Mouse (Mus musculus) cerebellum, adult 2 months (tissue): ENCODE results near the gene Dgcr2. TPM values are rescaled to one million over a fixed set of nuclear protein-coding genes. Genes with fewer than 3 reads are reported as not detected.

Experiments
- DNase-seq, 2 experiments: peaks; one replicate each; pipeline ENCODE4 v3.0.0; 2021
- H3K27ac ChIP-seq: fragments of 200-500 bp; 2 replicates; pipeline ENCODE4 v1.5.1; 2012; ENCODE audit warnings: low read length, control low read depth, inconsistent platforms; ENCODE audit not compliant: insufficient read depth
- H3K27me3 ChIP-seq: fragments of 200-500 bp; 2 replicates; pipeline ENCODE4 v1.6.1; 2012; ENCODE audit warnings: inconsistent platforms, mild to moderate bottlenecking, low read length, moderate library complexity; ENCODE audit not compliant: control insufficient read depth, insufficient read depth
- H3K4me1 ChIP-seq: fragments of 200-500 bp; 2 replicates; pipeline ENCODE4 v1.6.1; 2011; ENCODE audit warnings: low read length; ENCODE audit not compliant: control insufficient read depth, insufficient read depth
- H3K4me3 ChIP-seq: fragments of 200-500 bp; replicated peaks from 2 replicates; pipeline ENCODE3; 2011; ENCODE audit warnings: mild to moderate bottlenecking, low read depth, low read length, control low read depth; ENCODE audit not compliant: insufficient read depth
- CTCF ChIP-seq: fragments of 200-500 bp; IDR thresholded peaks from 2 replicates; pipeline ENCODE4 v1.5.1; 2011; ENCODE audit warnings: low read depth, mild to moderate bottlenecking, control low read depth, low read length, moderate library complexity, borderline replicate concordance; ENCODE audit not compliant: insufficient read depth
- POLR2A ChIP-seq: fragments of 200-500 bp; IDR thresholded peaks from 2 replicates; pipeline ENCODE4 v1.6.1; 2011; ENCODE audit warnings: low read length, control low read depth, borderline replicate concordance; ENCODE audit not compliant: insufficient read depth
- WGBS: fragments of 180-500 bp; shearing (Covaris S2); methylation state at CpG from one replicate; pipeline ENCODE4 v1.1.7; 2018; 5-methylcytosine and 5-hydroxymethylcytosine counted together
- polyA plus RNA-seq: library from polyadenylated mRNA; depleted of rRNA; stranded (reverse); fragments of >200 nt; gene quantifications from 2 replicates; pipeline ENCODE4 v1.2.3, GENCODE M21; 2012

The Dgcr2 gene
- polyA plus RNA-seq, 1 experiment, result 145 TPM

DNA sequence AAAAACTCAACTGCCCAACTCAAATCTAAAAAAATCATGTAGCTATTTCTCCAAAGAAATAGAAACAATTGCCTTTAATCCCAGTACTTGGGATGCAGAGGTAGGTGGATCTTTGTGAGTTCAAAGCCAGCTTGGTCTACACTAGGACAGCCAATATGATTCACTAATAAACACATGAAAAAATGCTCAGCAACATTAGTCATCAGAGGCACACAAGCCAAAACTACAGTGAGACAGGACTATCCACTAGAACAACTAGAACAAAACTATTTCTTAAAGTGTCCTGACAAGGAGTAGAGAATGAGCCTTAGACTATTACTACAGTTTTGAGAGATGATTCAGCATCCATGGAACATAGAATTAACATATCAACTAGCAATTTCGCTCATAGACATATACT, 22.3 kb downstream of the Dgcr2 start:
- H3K4me3 ChIP-seq, result no peak overlapping the region
- TF ChIP-seq POLR2A, result no peak
- TF ChIP-seq CTCF, result no peak
- DNase-seq, result no peak
- H3K27me3 ChIP-seq, result no peaks in the 10 kb centered on the region
- peaks cover 29% of the 10 kb centered on the region for H3K4me1 ChIP-seq
- 98% methylated on average over 1 of the region's 1 CpGs for WGBS
- no peak overlapping the region for H3K27ac ChIP-seq

GRCm38 (mm10) chr16:17875174-17875573, 23.2 kb downstream of the Dgcr2 start:
- peak; percentile 40 to 64 for DNase-seq
- peaks cover 26% of the 10 kb centered on the region for H3K4me1 ChIP-seq
- H3K27me3 ChIP-seq, result no peaks in the 10 kb centered on the region
- 29% methylated on average over 4 of the region's 4 CpGs for WGBS
- no peak overlapping the region for H3K4me3 ChIP-seq
- no peak for TF ChIP-seq POLR2A
- TF ChIP-seq CTCF, result 0 out of 2 replicates have a peak, but pooled peaks have one; percentile 6
- H3K27ac ChIP-seq, result peak overlapping the region; percentile 43

- TF ChIP-seq CTCF (no peak), POLR2A (no peak)
- 47% methylated on average over 4 of the region's 4 CpGs for WGBS
These were observed 25.4 kb downstream of the Dgcr2 start for GRCm38 (mm10) chr16:17872995-17873394.

GRCm38 (mm10) chr16:17871248-17871647, 27.1 kb downstream of the Dgcr2 start:
- Histone ChIP-seq H3K27ac (no peak overlapping the region), H3K27me3 (no peaks in the 10 kb centered on the region), H3K4me3 (no peak overlapping the region), H3K4me1 (peaks cover 25% of the 10 kb centered on the region)
- TF ChIP-seq POLR2A, result no peak
- TF ChIP-seq CTCF, result no peak
- DNase-seq, result no peak
- 82% methylated on average over 5 of the region's 5 CpGs for WGBS

More at GRCm38 (mm10) chr16:17872995-17873394, 25.4 kb downstream of the Dgcr2 start:
- H3K27me3 ChIP-seq, result no peaks in the 10 kb centered on the region
- no peak overlapping the region for H3K27ac ChIP-seq
- no peak for DNase-seq
- H3K4me1 ChIP-seq, result peaks cover 23% of the 10 kb centered on the region
- H3K4me3 ChIP-seq, result no peak overlapping the region

GRCm38 (mm10) chr16:17865770-17866169, 32.6 kb downstream of the Dgcr2 start:
- peaks cover 17% of the 10 kb centered on the region for H3K4me1 ChIP-seq
- DNase-seq, result peak in 1 of 2 experiments; percentile 44
- no peak overlapping the region for H3K4me3 ChIP-seq
- H3K27me3 ChIP-seq, result no peaks in the 10 kb centered on the region
- WGBS, result 11% methylated on average over 6 of the region's 6 CpGs
- no peak overlapping the region for H3K27ac ChIP-seq
- TF ChIP-seq CTCF, result no peak
- no peak for TF ChIP-seq POLR2A

DNA sequence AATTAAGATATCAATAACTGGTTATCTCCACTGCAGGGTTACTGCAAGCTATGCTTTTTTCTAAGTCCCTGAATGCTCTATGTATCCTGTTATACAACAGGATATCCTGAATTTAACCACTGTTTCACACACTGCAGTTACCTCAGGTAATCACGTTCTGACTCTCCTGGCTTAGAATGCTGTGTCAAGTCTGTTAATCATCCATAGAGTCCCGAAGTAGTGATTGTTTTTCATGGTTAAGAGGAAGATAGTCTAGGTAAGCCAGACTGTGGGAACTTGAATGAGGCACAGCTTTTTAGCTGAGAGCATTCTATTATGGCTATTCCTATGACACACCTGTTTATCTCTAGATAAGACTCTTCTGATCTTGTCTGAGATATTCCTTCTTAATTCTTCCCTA, 33.1 kb downstream of the Dgcr2 start:
- Histone ChIP-seq H3K27me3 (no peaks in the 10 kb centered on the region), H3K4me3 (no peak overlapping the region), H3K27ac (no peak overlapping the region), H3K4me1 (peaks cover 17% of the 10 kb centered on the region)
- DNase-seq, result no peak
- TF ChIP-seq POLR2A, result no peak
- TF ChIP-seq CTCF, result no peak
- WGBS, result 53% methylated on average over 2 of the region's 2 CpGs

DNA sequence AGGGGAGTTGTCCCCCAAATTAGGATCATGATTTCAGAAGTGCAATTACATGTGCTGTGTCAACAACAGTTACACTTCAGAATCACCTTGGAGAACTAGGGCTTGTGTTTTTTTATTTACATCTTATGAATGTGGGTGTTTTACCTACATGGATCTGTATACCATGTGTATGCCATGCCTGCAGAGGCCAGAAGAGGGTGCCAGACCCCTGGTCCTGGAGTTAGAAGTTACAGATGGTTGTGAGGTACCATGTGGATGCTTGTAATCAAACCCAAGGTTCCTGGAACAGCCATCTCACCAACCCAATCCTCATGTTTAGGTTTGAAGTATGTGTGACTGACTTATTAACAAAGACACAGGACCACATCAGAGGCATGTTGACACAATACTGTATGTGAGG, 39.8 kb downstream of the Dgcr2 start:
- peak in 1 of 2 experiments; percentile 40 for DNase-seq
- H3K27me3 ChIP-seq, result no peaks in the 10 kb centered on the region
- no peak overlapping the region for H3K27ac ChIP-seq
- TF ChIP-seq POLR2A (no peak), CTCF (peak; percentile 73)
- H3K4me1 ChIP-seq, result peaks cover 14% of the 10 kb centered on the region
- no peak overlapping the region for H3K4me3 ChIP-seq

DNA sequence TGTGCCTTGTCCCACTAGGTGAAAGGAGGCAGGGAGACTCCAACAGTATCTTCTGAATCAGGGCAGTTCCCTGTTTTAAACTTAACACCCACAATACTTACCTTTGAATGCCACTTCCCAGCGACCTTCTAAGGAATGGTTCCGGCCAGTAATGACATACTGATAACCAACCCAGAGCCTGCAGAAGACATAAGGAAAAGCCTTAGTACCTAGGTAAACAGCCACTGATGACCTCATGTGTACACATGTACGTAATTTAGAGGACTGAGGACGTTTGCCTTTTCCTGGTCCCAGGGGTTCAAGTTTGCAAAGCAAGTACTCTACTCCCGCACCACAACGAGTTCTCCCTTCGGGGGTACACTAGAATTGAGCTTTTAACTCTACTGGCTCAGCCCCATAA, 41.2 kb downstream of the Dgcr2 start:
- Histone ChIP-seq H3K27me3 (no peaks in the 10 kb centered on the region), H3K4me1 (peaks cover 25% of the 10 kb centered on the region), H3K4me3 (no peak overlapping the region), H3K27ac (no peak overlapping the region)
- WGBS, result 88% methylated on average over 7 of the region's 7 CpGs
- TF ChIP-seq POLR2A (no peak), CTCF (no peak)
- no peak for DNase-seq

- WGBS, result 15% methylated on average over 2 of the region's 2 CpGs
These were observed 45.1 kb downstream of the Dgcr2 start for GRCm38 (mm10) chr16:17853263-17853662.

More at GRCm38 (mm10) chr16:17853263-17853662, 45.1 kb downstream of the Dgcr2 start:
- TF ChIP-seq CTCF (no peak), POLR2A (no peak)
- peak overlapping the region; percentile 75 for H3K27ac ChIP-seq
- peak in 1 of 2 experiments; percentile 51 for DNase-seq
- H3K4me3 ChIP-seq, result no peak overlapping the region
- no peaks in the 10 kb centered on the region for H3K27me3 ChIP-seq
- peaks cover 43% of the 10 kb centered on the region for H3K4me1 ChIP-seq
